Mouse (Mus musculus): ENCODE results near the gene Vapb.
"Not testable (repeated sequence)": the region's sequence is repeated elsewhere in the genome, so short reads cannot be mapped to it uniquely, and the experiment has no call there.

The Vapb gene

DNA sequence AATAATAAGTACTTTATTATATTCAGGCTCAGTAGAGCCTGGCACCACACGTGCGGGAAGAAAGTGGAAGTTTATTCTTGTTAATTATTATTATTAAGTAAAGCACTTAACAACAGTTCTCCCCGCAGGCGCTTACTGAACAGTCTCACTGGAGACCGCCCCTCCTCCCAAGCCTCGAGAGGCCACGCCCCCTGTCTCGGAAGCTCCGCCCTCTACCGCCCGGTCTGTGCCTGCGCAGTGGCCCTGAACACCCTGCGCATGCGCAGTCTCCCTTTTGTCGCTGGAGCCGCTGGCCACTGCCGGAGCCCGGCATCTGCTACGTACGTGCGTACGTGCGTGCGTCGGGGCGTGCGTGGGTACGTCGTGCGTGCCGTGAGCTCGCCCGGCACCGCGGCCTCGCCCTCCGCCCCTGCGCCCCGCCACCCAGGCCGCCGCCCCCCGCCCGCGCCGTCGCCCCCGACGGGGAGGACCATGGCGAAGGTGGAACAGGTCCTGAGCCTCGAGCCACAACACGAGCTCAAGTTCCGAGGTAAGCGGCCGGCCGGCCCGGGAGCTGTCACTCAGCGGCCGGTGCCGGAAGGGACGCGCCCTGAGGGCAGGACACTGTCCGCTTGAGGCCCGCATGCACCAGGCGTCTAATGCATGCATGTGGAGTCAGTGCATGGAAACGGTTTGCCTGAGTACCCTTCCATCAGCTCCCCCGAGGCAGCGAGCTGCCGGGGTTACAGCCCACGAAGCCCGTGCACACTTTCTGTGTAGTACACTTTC, at the start of gene Vapb:
Gene Vapb, plus strand, starts transcription at position 290 of the 768 bp plus-strand sequence.
- peak; percentile 100 for DNase-seq (ENCODE audit: extremely low spot score, low spot score)

GRCm38 (mm10) chr2:173689835-173690234, 47.5 kb upstream of the Vapb start:
- no peak for DNase-seq (ENCODE audit: extremely low spot score, low spot score)

GRCm38 (mm10) chr2:173691748-173692147, 45.6 kb upstream of the Vapb start:
- no peak for DNase-seq (ENCODE audit: extremely low spot score, low spot score)

DNA sequence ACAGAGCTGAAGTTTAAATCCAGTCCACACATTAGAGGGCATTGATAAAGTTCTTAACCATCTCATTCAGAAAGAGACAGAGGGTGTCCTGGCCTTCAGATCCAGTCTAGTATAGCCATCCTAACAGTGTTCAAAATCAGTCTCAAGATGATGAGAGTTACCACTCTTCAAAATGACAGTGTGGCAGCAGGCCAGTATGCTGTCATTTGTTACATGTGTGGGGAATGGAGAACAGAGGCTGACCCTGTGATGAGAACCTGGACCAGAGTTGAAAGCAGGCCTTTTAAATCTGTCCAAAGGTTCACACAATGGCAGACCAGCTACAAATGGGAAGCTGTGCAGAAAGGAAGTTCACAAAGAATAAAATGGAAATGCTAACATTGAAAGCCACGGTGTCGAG, 44.6 kb upstream of the Vapb start:
- no peak for DNase-seq (ENCODE audit: extremely low spot score, low spot score)

GRCm38 (mm10) chr2:173698850-173699249, 38.5 kb upstream of the Vapb start:
- no peak for DNase-seq (ENCODE audit: extremely low spot score, low spot score)

DNA sequence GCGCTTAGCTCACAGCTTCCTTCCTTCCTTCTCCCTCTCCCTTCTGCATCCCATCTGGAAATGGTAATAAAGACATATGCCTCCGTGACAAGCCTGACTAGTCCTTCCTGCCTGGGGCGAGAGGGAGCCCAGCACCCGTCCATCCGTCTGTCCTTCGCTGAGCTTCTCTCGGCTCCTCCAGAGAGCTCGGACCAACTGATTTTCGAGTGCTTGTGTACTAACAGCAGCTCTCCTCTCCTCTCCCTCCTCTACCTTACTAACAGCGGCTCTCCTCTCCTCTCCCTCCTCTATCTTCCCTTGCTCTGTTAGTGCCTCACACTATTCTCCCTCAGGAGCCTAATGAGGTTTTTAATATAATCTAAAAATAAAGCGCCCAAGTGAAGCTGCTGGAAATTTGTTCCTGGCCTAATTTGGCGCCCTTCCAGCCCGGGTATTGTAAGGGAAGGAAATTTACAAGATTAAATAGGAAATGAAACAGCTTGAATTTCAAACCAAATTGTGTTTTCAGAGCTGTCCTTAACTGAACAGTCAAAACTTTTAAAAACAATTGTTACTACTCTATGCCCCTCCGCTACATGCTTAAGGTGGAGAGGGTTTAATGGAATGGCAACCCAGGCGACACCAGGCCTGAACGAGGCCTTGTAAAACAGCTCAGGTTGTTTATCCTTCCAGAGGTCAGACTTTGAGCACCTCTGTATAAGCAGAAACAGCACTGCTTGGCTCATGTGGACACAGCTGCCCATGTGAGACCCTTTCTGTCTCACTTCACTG, 35.0 kb upstream of the Vapb start:
- DNase-seq (ENCODE audit: extremely low spot score, low spot score) = no peak

DNA sequence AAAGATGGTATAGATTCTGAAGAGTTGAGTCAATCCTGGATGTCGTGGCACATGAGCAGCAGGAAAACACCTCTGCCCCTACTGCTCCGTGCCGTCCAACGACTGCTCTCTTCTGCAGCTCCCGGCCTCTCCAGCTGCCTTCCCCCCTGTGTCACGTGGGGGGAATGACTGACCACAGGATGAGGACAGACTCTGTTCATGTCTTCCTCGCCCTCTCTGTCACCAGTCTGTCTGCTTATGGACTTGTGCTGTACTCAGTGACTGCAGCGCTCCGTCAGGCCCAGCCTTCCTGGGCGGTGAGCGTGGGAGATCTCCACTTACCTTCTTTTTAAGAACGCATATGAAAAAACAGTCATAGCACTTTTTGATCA, 34.5 kb upstream of the Vapb start:
- DNase-seq (ENCODE audit: extremely low spot score, low spot score) = no peak

DNA sequence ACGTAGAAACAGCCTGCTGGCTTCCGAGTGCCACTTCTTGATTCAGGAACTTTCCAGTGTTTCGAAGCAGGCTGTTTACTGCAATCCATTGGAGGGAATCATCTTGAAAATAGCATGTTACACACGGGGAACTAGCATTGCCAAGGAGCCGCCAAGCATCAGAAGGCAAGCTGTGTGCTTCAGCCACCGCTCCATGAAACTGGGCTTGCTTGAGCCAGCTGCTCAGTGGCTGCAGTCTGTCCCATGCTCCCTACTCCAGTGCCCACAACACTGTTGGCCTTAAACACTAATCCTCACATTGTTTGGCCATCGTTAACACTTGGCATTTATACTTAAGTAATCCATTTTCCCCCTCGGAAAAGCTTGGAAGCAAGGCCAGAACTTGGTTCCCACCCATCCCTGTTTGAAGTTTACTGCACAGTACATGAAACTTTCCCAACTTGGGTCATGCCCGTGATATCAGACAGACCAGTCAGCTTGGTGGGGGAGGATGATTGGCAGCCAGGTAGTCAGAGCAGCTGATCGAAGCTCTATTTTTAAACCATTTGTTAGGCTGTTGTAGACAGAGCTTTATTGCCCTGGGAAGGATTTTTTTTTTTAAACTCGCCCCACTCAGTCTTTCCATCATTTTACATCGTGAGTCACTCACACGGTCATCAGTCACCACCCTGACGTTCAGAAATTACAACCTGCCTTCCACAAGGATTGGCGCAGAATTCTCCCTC, 31.3 kb upstream of the Vapb start:
- DNase-seq (ENCODE audit: extremely low spot score, low spot score) = no peak

GRCm38 (mm10) chr2:173707626-173708025, 29.7 kb upstream of the Vapb start:
- not testable (repeated sequence) for DNase-seq (ENCODE audit: extremely low spot score, low spot score)

- no peak for DNase-seq (ENCODE audit: extremely low spot score, low spot score)
Observed at GRCm38 (mm10) chr2:173710193-173710592, 27.1 kb upstream of the Vapb start.

DNA sequence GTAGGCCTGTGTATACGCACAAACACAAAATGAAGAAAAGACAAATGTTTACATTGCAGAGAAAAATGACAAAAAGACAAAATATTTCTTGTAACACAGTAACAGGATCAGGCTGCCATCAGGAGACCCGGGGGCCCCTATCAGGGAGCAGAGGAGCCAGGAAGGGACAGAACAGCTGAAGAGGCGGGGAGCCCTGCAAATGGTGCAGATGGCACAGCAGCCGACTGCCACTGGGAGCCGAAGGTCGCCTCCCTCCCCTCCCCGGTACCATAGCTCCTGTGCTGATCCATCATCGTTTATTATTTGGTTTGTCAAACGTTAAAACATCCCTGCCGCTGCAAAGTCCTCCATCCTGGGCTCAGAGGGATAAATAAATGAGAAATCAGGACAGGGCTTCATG, 24.7 kb upstream of the Vapb start:
- no peak for DNase-seq (ENCODE audit: extremely low spot score, low spot score)

DNA sequence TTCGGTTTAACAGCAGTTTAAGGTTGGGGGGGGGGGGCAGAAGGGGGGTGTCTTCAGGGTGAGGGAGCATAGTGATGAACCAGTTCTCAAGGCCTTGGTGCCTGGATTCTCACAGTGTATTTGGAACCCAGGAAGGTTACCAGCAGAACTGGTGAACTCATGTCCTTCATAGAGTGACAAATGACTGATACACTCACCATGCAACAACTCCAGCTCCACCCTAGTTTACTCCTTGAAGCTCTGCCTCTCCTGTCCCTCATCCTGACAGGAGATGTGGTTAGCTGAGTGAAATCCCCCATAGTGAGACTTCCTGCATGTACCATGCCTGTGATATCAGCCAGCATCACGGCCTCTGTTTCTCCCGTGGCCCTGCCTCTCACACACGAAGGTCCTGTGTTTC, 24.1 kb upstream of the Vapb start:
- no peak for DNase-seq (ENCODE audit: extremely low spot score, low spot score)

- no peak for DNase-seq (ENCODE audit: extremely low spot score, low spot score)
Observed at GRCm38 (mm10) chr2:173714620-173715218, 22.6 kb upstream of the Vapb start.

DNA sequence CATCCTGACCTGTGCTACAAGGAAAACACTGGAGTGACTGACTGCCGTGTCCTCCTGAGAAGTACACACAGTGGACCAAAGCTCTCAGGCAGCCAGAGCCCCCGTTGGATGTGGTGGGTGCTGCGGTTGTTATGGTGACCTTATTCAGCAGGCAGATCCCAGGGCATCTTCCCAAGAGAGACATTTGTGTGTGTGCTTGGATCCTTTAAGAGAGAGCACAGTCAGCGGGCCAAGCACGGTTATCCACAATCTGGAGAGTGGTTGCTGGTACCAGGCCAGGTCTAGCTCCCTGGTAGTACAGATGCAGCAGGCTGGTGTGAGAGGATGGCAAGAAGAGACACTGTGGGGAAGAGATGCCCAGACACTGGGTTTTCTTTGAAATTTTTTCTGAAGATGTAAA, 20.3 kb upstream of the Vapb start:
- no peak for DNase-seq (ENCODE audit: extremely low spot score, low spot score)

GRCm38 (mm10) chr2:173719115-173719514, 18.2 kb upstream of the Vapb start, which contains the start of gene 1700010B08Rik:
Gene 1700010B08Rik (plus strand): TSS chr2:173719415.
- not testable (repeated sequence) for DNase-seq (ENCODE audit: extremely low spot score, low spot score)

- DNase-seq (ENCODE audit: extremely low spot score, low spot score) = no peak
Observed at GRCm38 (mm10) chr2:173722251-173722857, 15.0 kb upstream of the Vapb start.

DNA sequence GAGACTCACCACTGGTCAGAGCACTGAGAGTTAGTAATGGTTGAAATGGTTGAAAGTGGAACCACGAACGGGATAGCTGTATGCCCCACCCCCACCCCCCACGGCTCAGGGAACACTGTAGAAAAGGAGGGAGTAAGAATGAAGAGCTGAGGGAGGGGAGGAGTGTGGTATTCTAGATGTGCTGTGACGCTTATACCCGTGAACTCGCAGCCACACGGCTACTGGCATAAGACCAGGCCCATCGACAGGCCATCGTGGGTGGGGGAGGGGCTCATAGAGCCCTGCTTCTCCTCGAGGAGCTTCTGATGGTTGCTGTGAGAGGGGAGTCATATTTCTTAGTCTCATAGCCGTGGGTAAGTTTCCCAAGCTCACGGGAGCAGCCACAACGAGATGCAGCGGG, 12.9 kb upstream of the Vapb start:
- DNase-seq (ENCODE audit: extremely low spot score, low spot score) = peak; percentile 45

GRCm38 (mm10) chr2:173724940-173725807, 12.1 kb upstream of the Vapb start:
- peak; percentile 42 for DNase-seq (ENCODE audit: extremely low spot score, low spot score)

DNA sequence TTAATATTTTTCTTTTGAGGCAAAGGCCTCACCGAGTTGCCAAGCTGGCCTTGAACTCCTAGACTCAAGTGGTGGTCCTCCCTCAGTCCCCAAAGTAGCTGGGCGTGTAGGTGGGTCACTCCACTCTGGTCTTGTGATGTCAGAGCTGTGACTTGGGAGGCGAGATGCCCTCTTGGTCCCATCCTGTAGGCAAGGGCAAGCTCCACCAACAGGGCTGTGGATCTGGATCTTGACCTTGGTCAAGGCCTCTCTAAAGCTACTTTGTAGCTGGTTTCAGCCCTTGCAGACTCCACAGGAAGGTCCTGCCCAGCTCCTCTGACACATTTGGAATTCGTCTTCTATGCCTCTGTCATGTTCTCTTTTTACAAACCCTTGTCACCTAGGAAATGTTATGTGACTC, 11.5 kb upstream of the Vapb start:
- no peak for DNase-seq (ENCODE audit: extremely low spot score, low spot score)

DNA sequence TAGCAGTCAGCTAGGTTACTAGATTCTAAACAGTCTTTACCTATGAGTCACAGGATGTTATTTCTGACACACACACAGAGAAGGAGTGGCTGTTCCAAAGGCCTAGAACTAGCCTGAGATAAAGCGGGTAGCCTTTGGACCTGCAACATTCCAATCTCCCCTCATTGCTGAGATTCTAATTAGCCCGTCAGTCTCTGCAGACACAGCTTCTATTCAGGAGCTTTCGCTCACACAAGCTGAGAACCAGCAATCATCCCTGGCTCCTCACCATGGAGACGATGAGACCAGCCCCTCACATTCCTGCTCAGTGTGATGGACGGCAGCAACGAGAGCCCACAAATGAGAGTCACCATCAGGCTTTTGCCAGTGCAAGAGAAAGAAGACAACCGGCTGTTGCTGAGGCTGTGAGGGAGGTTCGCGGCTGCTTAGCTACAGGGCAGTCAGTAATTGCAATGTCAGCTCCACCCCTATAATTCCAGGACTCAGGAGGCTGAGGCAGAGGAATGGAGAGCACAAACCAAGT, 6.8 kb upstream of the Vapb start:
- DNase-seq (ENCODE audit: extremely low spot score, low spot score) = peak; percentile 58

Measured in neural tube, embryonic 10.5 days (tissue).